Mouse (Mus musculus) adrenal gland, adult 8-10 months (tissue): ENCODE data around the gene Anapc11. TPM values are rescaled to one million over a fixed set of nuclear protein-coding genes. Genes with fewer than 3 reads are reported as not detected.

ENCODE experiments used
- DNase-seq: peaks from one replicate; pipeline ENCODE4 v3.0.0; 2022
- total RNA-seq, 4 experiments: library from RNA; stranded (reverse); gene quantifications; 2 replicates each; pipeline ENCODE4 v1.2.4; 2022

Anapc11 gene
- total RNA-seq, 4 experiments from 2014 or later, result 90.3 to 112 (median 98.6) TPM

GRCm38 (mm10) chr11:120606764-120607163, 8.5 kb downstream of the Anapc11 start:
- DNase-seq, result no peak

- DNase-seq, result no peak
These were observed 10.2 kb downstream of the Anapc11 start, which contains the start of gene Npb for GRCm38 (mm10) chr11:120608241-120609034. Gene Npb (plus strand): TSS chr11:120608477.

- no peak for DNase-seq
These were observed 11.0 kb downstream of the Anapc11 start for GRCm38 (mm10) chr11:120609250-120609649.

- DNase-seq, result no peak
These were observed 12.3 kb downstream of the Anapc11 start for GRCm38 (mm10) chr11:120610477-120611046.

- no peak for DNase-seq
These were observed 14.5 kb downstream of the Anapc11 start for GRCm38 (mm10) chr11:120612763-120613162.

GRCm38 (mm10) chr11:120613481-120613972, 15.3 kb downstream of the Anapc11 start:
- no peak for DNase-seq

GRCm38 (mm10) chr11:120613976-120614375, 15.8 kb downstream of the Anapc11 start:
- DNase-seq, result no peak

GRCm38 (mm10) chr11:120615167-120615566, 16.9 kb downstream of the Anapc11 start:
- no peak for DNase-seq

GRCm38 (mm10) chr11:120615606-120616203, 17.5 kb downstream of the Anapc11 start:
- no peak for DNase-seq

GRCm38 (mm10) chr11:120616617-120617294, 18.5 kb downstream of the Anapc11 start:
- DNase-seq, result no peak

GRCm38 (mm10) chr11:120617519-120618112, 19.4 kb downstream of the Anapc11 start, which contains the start of gene Pcyt2:
Gene Pcyt2 (minus strand): TSS chr11:120617936.
- peak; percentile 92 for DNase-seq

- no peak for DNase-seq
These were observed 20.7 kb downstream of the Anapc11 start for GRCm38 (mm10) chr11:120618619-120619535.

- no peak for DNase-seq
These were observed 22.0 kb downstream of the Anapc11 start for GRCm38 (mm10) chr11:120620195-120620594.

GRCm38 (mm10) chr11:120622805-120623204, 24.6 kb downstream of the Anapc11 start:
- no peak for DNase-seq

- no peak for DNase-seq
These were observed 25.9 kb downstream of the Anapc11 start for GRCm38 (mm10) chr11:120623961-120624679.

GRCm38 (mm10) chr11:120624680-120625111, 26.5 kb downstream of the Anapc11 start:
- peak; percentile 79 for DNase-seq

- DNase-seq, result no peak
These were observed 27.0 kb downstream of the Anapc11 start, which contains the start of gene Sirt7 for GRCm38 (mm10) chr11:120625152-120625775. Gene Sirt7 (minus strand): TSS chr11:120625240.

- no peak for DNase-seq
These were observed 28.7 kb downstream of the Anapc11 start for GRCm38 (mm10) chr11:120626785-120627467.
